Mouse (Mus musculus): ENCODE results near the gene Ggact. TPM values are rescaled to one million over a fixed set of nuclear protein-coding genes. Genes with fewer than 3 reads are reported as not detected.

Gene Ggact
- total RNA-seq, 1 experiment, result 13.6 TPM

GRCm38 (mm10) chr14:122888480-122888872, 25.1 kb downstream of the Ggact start:
- Histone ChIP-seq H3K4me1 (ENCODE audit: control insufficient read depth in 2 of 2, insufficient read depth in 2 of 2, low read length in 2 of 2, poor library complexity in 1 of 2) (no peaks in the 10 kb centered on the region), H3K9me3 (ENCODE audit: control insufficient read depth, insufficient read depth, low read depth, low read length) (no peaks in the 10 kb centered on the region), H3K36me3 (ENCODE audit: control insufficient read depth, insufficient read depth, low read length, poor library complexity, severe bottlenecking) (peaks cover 4% of the 10 kb centered on the region; the same call in 1 of the 2 replicates), H3K9ac (ENCODE audit: insufficient read depth, low read depth, low read length, poor library complexity, severe bottlenecking) (no peak overlapping the region), H3K4me3 (ENCODE audit: insufficient read depth in 1 of 2, low read depth in 1 of 2, low read length in 2 of 2, poor library complexity in 1 of 2, severe bottlenecking in 1 of 2) (no peak overlapping the region), H3K27ac (ENCODE audit: insufficient read depth, low read depth, low read length, poor library complexity, severe bottlenecking) (no peak overlapping the region)
- in situ Hi-C loops (cut with MboI; ENCODE audit: low sequenced_read_pairs in 2 of 2, unreplicated experiment in 2 of 2), result loop anchor here in 1 of 2 experiments (25.0 kb wide), 2 partner anchors 676 to 826 kb away; no protein-coding TSS in a partner anchor
- DNase-seq (ENCODE audit: low read depth, low spot score), result no peak
- no peak for TF ChIP-seq ZNF384 (IDR thresholded peaks at IDR 0.05; ENCODE audit: low read depth, low read length)
- no peak for TF ChIP-seq CHD2 (IDR thresholded peaks at IDR 0.05; ENCODE audit: low read depth, low read length)
- TF ChIP-seq HCFC1 (IDR thresholded peaks at IDR 0.05; ENCODE audit: borderline replicate concordance, insufficient read depth, low read length), result no peak
- no peak for TF ChIP-seq ZC3H11A (IDR thresholded peaks at IDR 0.05; ENCODE audit: borderline replicate concordance, low read depth, low read length)
- TF ChIP-seq MAFK (IDR thresholded peaks at IDR 0.05; ENCODE audit: insufficient read depth, low read depth, low read length), result no peak

DNA sequence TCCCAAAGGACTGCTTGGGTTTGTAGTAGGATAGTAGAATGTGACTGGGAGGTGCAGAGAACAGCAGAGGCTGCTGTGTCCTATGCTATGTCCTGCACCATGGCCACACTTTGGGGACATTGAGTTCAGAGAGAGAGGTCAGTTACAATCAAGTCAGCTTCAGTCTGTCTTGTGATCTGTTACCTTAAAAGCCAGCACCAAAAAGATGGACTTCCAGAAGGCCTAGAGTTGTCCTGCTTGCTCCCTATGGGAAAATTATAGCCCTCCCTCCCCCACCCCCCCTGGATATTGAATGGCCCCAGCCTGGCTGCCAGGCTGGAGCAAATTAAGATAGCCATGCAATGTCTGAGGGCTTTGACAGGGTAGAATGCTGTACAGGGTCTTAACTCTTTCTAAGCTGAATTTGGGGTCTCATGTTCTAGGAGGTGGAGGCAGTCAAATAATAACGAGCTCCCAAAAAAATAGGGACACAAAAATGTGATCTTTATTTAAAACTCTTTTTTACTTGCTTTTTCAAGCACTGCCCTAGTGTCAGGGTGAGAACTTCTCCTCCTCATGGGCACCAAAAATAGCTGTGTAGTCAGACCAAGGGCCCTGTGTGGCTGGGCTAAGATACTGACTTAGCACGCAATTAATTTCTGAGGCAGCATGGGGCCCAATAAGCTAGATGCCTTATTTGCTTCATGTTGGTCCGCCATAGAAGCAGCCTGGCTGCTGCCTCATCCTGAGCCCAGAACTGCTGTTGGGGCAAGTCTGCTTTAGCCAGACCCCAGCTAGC, 25.7 kb downstream of the Ggact start:
- no peak overlapping the region for H3K9ac ChIP-seq (ENCODE audit: insufficient read depth, low read depth, low read length, poor library complexity, severe bottlenecking)
- no peaks in the 10 kb centered on the region for H3K9me3 ChIP-seq (ENCODE audit: control insufficient read depth, insufficient read depth, low read depth, low read length)
- H3K27ac ChIP-seq (ENCODE audit: insufficient read depth, low read depth, low read length, poor library complexity, severe bottlenecking), result no peak overlapping the region
- TF ChIP-seq HCFC1 (IDR thresholded peaks at IDR 0.05; ENCODE audit: borderline replicate concordance, insufficient read depth, low read length) (no peak), ZNF384 (IDR thresholded peaks at IDR 0.05; ENCODE audit: low read depth, low read length) (no peak), ZC3H11A (IDR thresholded peaks at IDR 0.05; ENCODE audit: borderline replicate concordance, low read depth, low read length) (no peak), CHD2 (IDR thresholded peaks at IDR 0.05; ENCODE audit: low read depth, low read length) (no peak), MAFK (IDR thresholded peaks at IDR 0.05; ENCODE audit: insufficient read depth, low read depth, low read length) (no peak)
- in situ Hi-C loops (cut with MboI; ENCODE audit: low sequenced_read_pairs in 2 of 2, unreplicated experiment in 2 of 2), result loop anchor here in 1 of 2 experiments (25.0 kb wide), 2 partner anchors 676 to 826 kb away; no protein-coding TSS in a partner anchor
- H3K36me3 ChIP-seq (ENCODE audit: control insufficient read depth, insufficient read depth, low read length, poor library complexity, severe bottlenecking), result peaks cover 4% of the 10 kb centered on the region; the same call in 1 of the 2 replicates
- no peaks in the 10 kb centered on the region for H3K4me1 ChIP-seq (ENCODE audit: control insufficient read depth in 2 of 2, insufficient read depth in 2 of 2, low read length in 2 of 2, poor library complexity in 1 of 2)
- no peak overlapping the region for H3K4me3 ChIP-seq (ENCODE audit: insufficient read depth in 1 of 2, low read depth in 1 of 2, low read length in 2 of 2, poor library complexity in 1 of 2, severe bottlenecking in 1 of 2)
- no peak for DNase-seq (ENCODE audit: low read depth, low spot score)

- in situ Hi-C loops (cut with MboI; ENCODE audit: low sequenced_read_pairs in 2 of 2, unreplicated experiment in 2 of 2), result loop anchor here in 1 of 2 experiments (25.0 kb wide), 2 partner anchors 675 to 825 kb away; no protein-coding TSS in a partner anchor
- no peaks in the 10 kb centered on the region for H3K9me3 ChIP-seq (ENCODE audit: control insufficient read depth, insufficient read depth, low read depth, low read length)
- no peak for TF ChIP-seq HCFC1 (IDR thresholded peaks at IDR 0.05; ENCODE audit: borderline replicate concordance, insufficient read depth, low read length)
- no peak for TF ChIP-seq ZC3H11A (IDR thresholded peaks at IDR 0.05; ENCODE audit: borderline replicate concordance, low read depth, low read length)
- TF ChIP-seq MAFK (IDR thresholded peaks at IDR 0.05; ENCODE audit: insufficient read depth, low read depth, low read length), result no peak
- no peak for TF ChIP-seq ZNF384 (IDR thresholded peaks at IDR 0.05; ENCODE audit: low read depth, low read length)
- TF ChIP-seq CHD2 (IDR thresholded peaks at IDR 0.05; ENCODE audit: low read depth, low read length), result no peak
Measured at GRCm38 (mm10) chr14:122887278-122887677, 26.3 kb downstream of the Ggact start.

GRCm38 (mm10) chr14:122885893-122886292, 27.7 kb downstream of the Ggact start:
- H3K9me3 ChIP-seq (ENCODE audit: control insufficient read depth, insufficient read depth, low read depth, low read length), result no peaks in the 10 kb centered on the region
- H3K27ac ChIP-seq (ENCODE audit: insufficient read depth, low read depth, low read length, poor library complexity, severe bottlenecking), result no peak overlapping the region
- H3K9ac ChIP-seq (ENCODE audit: insufficient read depth, low read depth, low read length, poor library complexity, severe bottlenecking), result no peak overlapping the region
- no peaks in the 10 kb centered on the region for H3K4me1 ChIP-seq (ENCODE audit: control insufficient read depth in 2 of 2, insufficient read depth in 2 of 2, low read length in 2 of 2, poor library complexity in 1 of 2)
- TF ChIP-seq ZNF384 (IDR thresholded peaks at IDR 0.05; ENCODE audit: low read depth, low read length), result no peak
- no peak for TF ChIP-seq ZC3H11A (IDR thresholded peaks at IDR 0.05; ENCODE audit: borderline replicate concordance, low read depth, low read length)
- TF ChIP-seq HCFC1 (IDR thresholded peaks at IDR 0.05; ENCODE audit: borderline replicate concordance, insufficient read depth, low read length), result no peak
- TF ChIP-seq MAFK (IDR thresholded peaks at IDR 0.05; ENCODE audit: insufficient read depth, low read depth, low read length), result no peak
- TF ChIP-seq CHD2 (IDR thresholded peaks at IDR 0.05; ENCODE audit: low read depth, low read length), result no peak
- no peak for DNase-seq (ENCODE audit: low read depth, low spot score)
- in situ Hi-C loops (cut with MboI; ENCODE audit: low sequenced_read_pairs in 2 of 2, unreplicated experiment in 2 of 2), result loop anchor here in 1 of 2 experiments (25.0 kb wide), 2 partner anchors 674 to 824 kb away; no protein-coding TSS in a partner anchor
- H3K36me3 ChIP-seq (ENCODE audit: control insufficient read depth, insufficient read depth, low read length, poor library complexity, severe bottlenecking), result no peaks in the 10 kb centered on the region
- no peak overlapping the region for H3K4me3 ChIP-seq (ENCODE audit: insufficient read depth in 1 of 2, low read depth in 1 of 2, low read length in 2 of 2, poor library complexity in 1 of 2, severe bottlenecking in 1 of 2)

More at GRCm38 (mm10) chr14:122887278-122887677, 26.3 kb downstream of the Ggact start:
- H3K36me3 ChIP-seq (ENCODE audit: control insufficient read depth, insufficient read depth, low read length, poor library complexity, severe bottlenecking), result peaks cover 4% of the 10 kb centered on the region; the same call in 1 of the 2 replicates
- H3K4me3 ChIP-seq (ENCODE audit: insufficient read depth in 1 of 2, low read depth in 1 of 2, low read length in 2 of 2, poor library complexity in 1 of 2, severe bottlenecking in 1 of 2), result no peak overlapping the region
- H3K4me1 ChIP-seq (ENCODE audit: control insufficient read depth in 2 of 2, insufficient read depth in 2 of 2, low read length in 2 of 2, poor library complexity in 1 of 2), result no peaks in the 10 kb centered on the region
- DNase-seq (ENCODE audit: low read depth, low spot score), result no peak
- no peak overlapping the region for H3K9ac ChIP-seq (ENCODE audit: insufficient read depth, low read depth, low read length, poor library complexity, severe bottlenecking)
- H3K27ac ChIP-seq (ENCODE audit: insufficient read depth, low read depth, low read length, poor library complexity, severe bottlenecking), result no peak overlapping the region

Data from ES-E14 (cell line).